Mouse (Mus musculus): ENCODE measurements around the gene Kif24.
"Not testable (repeated sequence)": the region's sequence is repeated elsewhere in the genome, so short reads cannot be mapped to it uniquely, and the experiment has no call there.

The Kif24 gene

DNA sequence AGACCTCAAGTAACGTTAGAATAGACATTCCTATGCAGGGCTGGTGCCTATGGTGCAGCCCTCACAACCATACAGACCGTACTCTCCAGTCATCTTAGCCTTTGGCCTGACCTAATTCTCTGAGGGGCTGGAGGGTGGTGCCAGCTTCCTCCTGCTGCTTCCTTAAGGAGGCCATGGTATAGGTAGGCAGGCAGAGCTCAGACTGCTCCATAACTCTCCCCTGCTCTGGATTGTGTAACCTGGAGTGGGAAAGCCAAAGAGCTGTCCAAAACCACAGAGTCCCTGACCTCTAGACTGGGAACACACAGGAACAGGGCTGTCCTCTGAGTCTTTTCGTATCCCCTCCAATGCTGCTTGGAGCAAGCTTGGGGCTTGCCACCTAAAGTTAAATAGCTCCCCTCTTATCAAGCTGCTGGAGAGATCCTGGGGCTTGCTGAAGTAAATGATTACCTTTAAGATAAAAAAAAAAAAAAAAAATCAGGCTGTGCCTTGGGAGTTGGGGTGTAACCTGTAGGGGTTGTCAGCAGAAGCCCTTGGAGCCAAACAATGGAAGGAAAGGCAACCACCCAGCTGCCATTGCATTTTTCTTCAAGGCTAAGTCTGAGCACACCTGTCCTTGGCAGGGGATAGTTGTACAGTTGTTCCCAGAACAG, 28.9 kb upstream of the Kif24 start:
- DNase-seq (ENCODE audit: low read depth in 1 of 2, low spot score in 2 of 2) = no peak

- no peak for DNase-seq (ENCODE audit: low read depth in 1 of 2, low spot score in 2 of 2)
These were observed 28.3 kb upstream of the Kif24 start for GRCm38 (mm10) chr4:41492951-41493350.

- DNase-seq (ENCODE audit: low read depth in 1 of 2, low spot score in 2 of 2) = no peak
These were observed 16.9 kb upstream of the Kif24 start for GRCm38 (mm10) chr4:41481601-41482017.

- DNase-seq (ENCODE audit: low read depth in 1 of 2, low spot score in 2 of 2) = no peak
These were observed 15.6 kb upstream of the Kif24 start for GRCm38 (mm10) chr4:41480254-41480653.

DNA sequence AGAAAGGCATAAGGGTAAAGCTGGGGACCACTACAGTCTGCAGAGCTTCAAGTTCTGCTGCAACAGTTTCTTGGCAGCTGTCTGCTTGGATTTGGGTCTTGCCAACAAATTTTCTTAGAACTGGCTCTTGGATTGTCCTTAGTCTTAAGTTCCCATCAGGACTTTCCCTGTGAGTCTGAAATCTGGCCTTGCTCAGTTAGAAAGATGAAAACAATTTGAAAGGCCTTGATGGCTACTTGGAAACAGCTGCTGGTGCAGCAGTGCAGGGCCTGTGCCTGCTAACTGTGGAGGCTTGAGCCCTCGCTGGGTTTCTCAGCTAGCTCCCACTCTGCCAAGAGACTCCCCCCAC, 14.7 kb upstream of the Kif24 start:
- no peak for DNase-seq (ENCODE audit: low read depth in 1 of 2, low spot score in 2 of 2)

- DNase-seq (ENCODE audit: low read depth in 1 of 2, low spot score in 2 of 2) = no peak
These were observed 14.2 kb upstream of the Kif24 start for GRCm38 (mm10) chr4:41478751-41479455.

DNA sequence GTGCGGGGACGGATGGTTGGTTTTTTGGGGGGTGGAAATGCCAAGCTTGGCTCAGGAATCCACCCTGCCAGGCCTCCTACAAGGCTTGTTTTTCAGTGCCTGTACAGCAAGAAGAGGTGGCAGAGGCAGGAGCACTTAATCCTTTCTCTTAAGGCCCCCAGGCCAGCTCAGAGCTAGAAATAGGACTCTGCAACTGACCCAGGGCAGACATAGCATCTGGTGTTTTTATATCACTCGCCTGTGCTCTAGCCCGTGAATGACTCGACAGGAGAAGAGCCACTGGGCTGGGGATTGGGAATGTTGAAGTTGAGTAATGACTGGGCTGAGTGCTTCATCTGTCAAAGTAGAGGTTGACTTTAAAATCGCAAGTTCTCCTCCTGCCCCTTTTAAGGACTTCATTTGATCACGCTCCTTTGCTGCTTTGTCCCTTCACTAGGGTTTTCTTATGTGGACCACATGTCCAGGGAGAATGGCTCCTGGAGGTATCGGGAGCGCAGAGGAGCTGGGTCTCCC, 13.0 kb upstream of the Kif24 start:
- no peak for DNase-seq (ENCODE audit: low read depth in 1 of 2, low spot score in 2 of 2)

GRCm38 (mm10) chr4:41471384-41471689, 6.7 kb upstream of the Kif24 start:
- no peak for DNase-seq (ENCODE audit: low read depth in 1 of 2, low spot score in 2 of 2)

DNA sequence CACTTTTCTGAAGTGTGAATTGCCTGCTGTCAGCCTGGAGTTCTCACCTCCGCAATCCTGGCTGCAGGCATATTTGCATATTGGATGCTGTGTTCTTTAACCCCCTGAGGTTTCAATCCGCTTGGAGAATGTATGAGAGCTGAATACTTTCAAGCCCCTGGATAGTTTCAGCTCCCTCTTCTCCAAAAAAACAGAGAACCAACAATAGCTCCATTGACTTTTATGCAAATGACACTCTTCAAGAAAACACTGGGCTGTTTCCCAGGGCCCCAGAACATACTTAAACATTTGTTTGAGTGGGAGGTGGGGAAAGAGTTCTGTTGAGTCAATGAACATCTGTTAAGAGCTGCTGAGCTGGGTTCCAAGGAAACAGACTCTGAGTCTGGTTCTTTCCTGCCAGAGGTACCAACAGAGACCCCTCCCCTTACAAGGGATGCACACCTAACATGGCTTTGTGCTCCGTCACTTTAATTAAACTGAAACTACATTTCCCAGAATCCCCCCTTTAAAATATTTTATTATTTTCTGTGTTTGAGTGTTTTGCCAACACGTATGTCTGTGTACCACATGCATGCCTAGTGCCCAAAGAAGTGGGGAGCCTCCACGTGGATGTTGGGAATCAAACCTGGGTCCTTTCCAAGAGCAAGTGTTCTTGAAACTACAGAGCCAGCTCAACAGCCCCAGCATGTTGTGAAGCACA, 6.1 kb upstream of the Kif24 start:
- no peak for DNase-seq (ENCODE audit: low read depth in 1 of 2, low spot score in 2 of 2)

- no peak for DNase-seq (ENCODE audit: low read depth in 1 of 2, low spot score in 2 of 2)
These were observed 5.5 kb upstream of the Kif24 start for GRCm38 (mm10) chr4:41470051-41470683.

- no peak for DNase-seq (ENCODE audit: low read depth in 1 of 2, low spot score in 2 of 2)
These were observed 4.5 kb upstream of the Kif24 start for GRCm38 (mm10) chr4:41469199-41469598.

DNA sequence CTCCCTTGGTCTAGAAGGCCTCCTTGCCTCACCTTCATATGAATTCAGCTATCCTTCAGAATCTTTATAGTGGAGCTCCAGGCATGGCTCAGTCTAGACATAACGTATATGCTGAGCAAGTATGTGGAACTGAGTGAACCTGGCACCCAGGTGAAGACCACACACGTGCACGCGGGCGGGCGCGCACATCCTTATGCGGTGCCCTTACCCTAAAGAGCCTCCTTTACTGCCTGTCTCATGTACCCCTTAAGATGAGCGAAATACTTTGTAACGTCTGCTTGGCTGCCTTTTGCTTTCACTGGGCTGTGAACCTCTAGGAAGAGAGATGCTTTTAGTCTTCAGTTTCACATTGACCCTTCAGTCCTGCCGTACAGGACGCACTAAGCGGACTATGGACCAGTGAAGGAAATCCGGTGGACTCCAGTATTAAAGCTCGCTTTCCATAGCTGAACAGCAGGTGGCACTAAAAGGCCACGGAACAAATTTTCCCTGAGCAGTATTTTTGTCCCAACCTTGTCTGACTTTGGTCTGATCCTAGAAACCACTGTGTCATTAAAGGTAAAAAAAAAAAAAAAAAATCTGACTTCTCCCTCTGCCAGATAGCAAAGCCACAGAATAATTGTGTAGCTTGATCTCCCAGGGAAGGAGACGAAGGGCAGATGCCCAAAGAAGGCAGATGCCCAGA, 3.9 kb upstream of the Kif24 start:
- peak; percentile 3 to 8 for DNase-seq (ENCODE audit: low read depth in 1 of 2, low spot score in 2 of 2)

DNA sequence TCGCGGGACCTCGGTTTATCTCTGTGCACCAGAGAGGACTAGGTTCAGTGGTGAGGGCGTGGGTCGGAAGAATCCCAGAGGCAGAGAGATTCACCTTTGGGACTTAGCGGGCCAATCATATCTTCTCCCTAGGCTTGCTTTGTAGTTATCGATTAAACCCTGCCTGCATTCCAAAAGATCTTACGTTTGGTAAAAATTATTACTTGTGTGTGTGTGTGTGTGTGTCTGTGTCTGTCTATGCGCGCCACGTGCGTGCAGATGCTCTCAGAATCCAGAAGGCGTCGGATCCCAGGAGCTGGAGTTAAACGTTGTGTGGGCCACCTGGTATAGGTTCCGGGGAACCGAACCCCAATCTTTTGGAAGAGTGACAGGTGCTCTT, 589 bp upstream of the Kif24 start:
- DNase-seq (ENCODE audit: low read depth in 1 of 2, low spot score in 2 of 2) = no peak

GRCm38 (mm10) chr4:41463051-41463738, 1.5 kb downstream of the Kif24 start:
- DNase-seq (ENCODE audit: low read depth in 1 of 2, low spot score in 2 of 2) = not testable (repeated sequence)

GRCm38 (mm10) chr4:41460690-41461089, 4.0 kb downstream of the Kif24 start:
- no peak for DNase-seq (ENCODE audit: low read depth in 1 of 2, low spot score in 2 of 2)

- no peak for DNase-seq (ENCODE audit: low read depth in 1 of 2, low spot score in 2 of 2)
These were observed 17.1 kb downstream of the Kif24 start for GRCm38 (mm10) chr4:41447595-41447994.

DNA sequence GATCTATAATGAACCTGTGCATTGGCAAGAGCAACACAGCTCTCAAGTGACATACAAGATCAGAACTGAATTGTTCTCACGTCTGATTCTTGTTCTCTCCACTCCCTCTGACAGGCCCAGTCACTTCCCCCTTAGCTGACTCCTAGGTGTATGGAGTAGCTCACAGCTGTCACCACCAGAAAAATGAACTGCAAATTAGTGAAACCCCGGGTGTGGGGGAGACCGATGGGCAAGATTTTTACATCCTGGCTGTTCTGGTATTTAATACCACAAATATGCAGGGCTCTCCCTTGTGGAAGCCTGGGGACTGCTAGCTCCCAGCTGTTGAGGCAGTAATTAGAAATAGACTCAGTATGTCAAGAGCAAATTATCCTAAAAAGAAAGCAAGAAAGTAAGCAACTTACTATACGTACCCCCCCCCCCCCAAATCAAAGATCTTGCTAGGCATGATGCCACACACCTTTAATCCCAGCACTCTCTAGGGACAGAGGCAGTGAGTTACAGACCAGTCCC, 21.8 kb downstream of the Kif24 start:
- no peak for DNase-seq (ENCODE audit: low read depth in 1 of 2, low spot score in 2 of 2)

- DNase-seq (ENCODE audit: low read depth in 1 of 2, low spot score in 2 of 2) = no peak
These were observed 25.8 kb downstream of the Kif24 start for GRCm38 (mm10) chr4:41438931-41439330.

DNA sequence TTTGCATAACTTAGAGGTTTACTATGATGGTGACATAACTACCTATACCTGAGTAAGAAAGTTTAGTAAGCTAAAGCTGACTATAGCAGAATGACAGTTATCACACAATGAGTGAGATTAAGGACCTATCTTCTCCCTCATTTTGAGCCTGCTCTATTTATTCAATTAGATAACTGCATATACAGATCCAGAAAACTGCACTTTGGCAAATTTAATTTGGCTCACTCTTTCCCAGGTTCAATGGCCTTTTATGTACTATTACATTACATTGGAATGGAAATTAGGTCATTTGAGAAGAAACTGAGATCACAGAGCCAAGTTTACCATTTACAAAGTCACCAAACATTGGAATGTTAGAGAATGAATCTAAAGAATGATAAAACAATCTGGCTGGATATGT, 47.7 kb downstream of the Kif24 start:
- DNase-seq (ENCODE audit: low read depth in 1 of 2, low spot score in 2 of 2) = no peak

GRCm38 (mm10) chr4:41409341-41409740, 55.3 kb downstream of the Kif24 start:
- no peak for DNase-seq (ENCODE audit: low read depth in 1 of 2, low spot score in 2 of 2)

DNA sequence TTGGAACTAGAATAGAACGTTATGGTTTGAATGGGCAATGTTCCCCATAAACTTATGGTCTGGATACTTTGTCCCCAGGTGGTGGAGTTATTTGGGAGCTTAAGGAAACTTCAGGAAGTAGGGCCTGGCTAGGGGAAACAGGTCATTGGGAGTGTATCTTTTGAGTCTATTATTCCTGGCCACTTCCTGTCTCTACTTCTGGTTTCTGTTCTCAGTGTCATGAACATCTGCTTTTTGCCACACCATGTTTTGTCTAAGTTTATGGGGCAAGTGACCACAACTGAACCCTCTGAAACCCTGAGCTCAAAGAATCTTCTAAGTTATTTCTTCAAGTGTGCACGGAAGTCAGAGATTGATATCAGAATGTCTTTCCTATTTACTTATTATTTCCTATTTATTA, 57.3 kb downstream of the Kif24 start:
- no peak for DNase-seq (ENCODE audit: low read depth in 1 of 2, low spot score in 2 of 2)
